Mouse (Mus musculus) testis, adult 2 months (tissue): ENCODE data around the gene Otop2.

Experiments used
- CTCF ChIP-seq: fragments of 200-500 bp; IDR thresholded peaks from 2 replicates; pipeline ENCODE4 v1.5.1; 2012; ENCODE audit warnings: low read depth, mild to moderate bottlenecking, inconsistent platforms, low read length, moderate library complexity; ENCODE audit not compliant: control insufficient read depth, insufficient read depth, insufficient replicate concordance
- POLR2A ChIP-seq: fragments of 200-500 bp; IDR thresholded peaks from 2 replicates; pipeline ENCODE4 v1.6.1; 2012; ENCODE audit warnings: low read depth, mild to moderate bottlenecking, inconsistent platforms, low read length, moderate library complexity; ENCODE audit not compliant: control insufficient read depth

GRCm38 (mm10) chr11:115259134-115259533, 47.8 kb upstream of the Otop2 start:
- no peak for TF ChIP-seq CTCF
- no peak for TF ChIP-seq POLR2A
